In the genomic region with DNA sequence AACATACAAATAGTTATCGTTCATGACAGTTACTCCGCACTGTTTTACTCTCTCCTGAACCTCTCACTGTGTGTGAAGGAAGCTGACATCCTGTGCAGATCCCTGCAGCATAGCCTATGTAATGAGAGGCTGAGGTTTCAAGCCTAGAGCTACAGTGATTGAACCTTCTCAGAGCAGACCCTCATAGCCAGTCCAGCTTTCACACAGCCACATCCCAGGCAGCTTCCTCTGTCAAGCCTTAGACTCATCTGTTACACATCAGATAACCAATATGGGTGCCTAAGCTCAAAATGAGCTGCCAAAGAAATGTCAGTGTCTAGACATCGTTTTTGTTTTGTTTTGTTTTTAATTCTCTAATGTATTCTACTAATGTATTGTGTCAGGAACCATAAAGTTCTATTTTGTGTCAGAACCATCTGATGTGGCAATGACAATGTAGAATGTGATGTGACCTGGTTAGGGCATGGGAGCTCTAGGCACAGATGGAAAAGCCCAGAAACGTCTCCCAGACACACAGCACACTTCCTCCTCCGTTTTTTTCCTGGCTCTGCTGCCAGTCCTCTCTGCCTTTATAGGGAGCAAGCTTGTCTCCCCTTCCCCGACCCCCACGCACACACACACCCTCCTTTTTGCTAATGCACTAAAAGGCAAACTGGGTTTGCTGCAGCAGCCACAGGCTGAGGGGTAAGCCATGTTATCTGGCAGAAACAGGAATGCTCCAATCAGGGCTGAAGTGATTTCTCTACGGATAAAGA, we compare ENCODE assay signal across 24 mouse cellular contexts.
DNase-seq lines count a peak whose midpoint lies in the region; ATAC-seq lines count a peak whose summit lies in the region.
"Had no signal": no experiment of that assay in that cellular context is flagged by ENCODE, and none has a peak within 500 bp of the region (broad histone marks: within the 10 kb centered on the region; RNA-seq: fewer than 3 reads in every experiment).

No protein-coding gene starts in this region.

- 61% methylated on average over 8 of the region's 8 CpGs for WGBS in intestine, embryonic 16.5 days

- no peak overlapping the region for H3K4me2 ChIP-seq in intestine, embryonic 16.5 days (ENCODE audit: low read depth, low read length)
- H3K4me2 ChIP-seq: embryonic facial prominence, embryonic 12.5 days; embryonic facial prominence, embryonic 15.5 days; heart, embryonic 11.5 days; hindbrain, embryonic 13.5 days had no signal

- no peaks in the 10 kb centered on the region for H3K4me1 ChIP-seq in intestine, embryonic 16.5 days (ENCODE audit: control insufficient read depth, insufficient read depth, low read length)
- H3K4me1 ChIP-seq: embryonic facial prominence, embryonic 12.5 days; embryonic facial prominence, embryonic 15.5 days; hindbrain, embryonic 10.5 days; hindbrain, embryonic 13.5 days had no signal

- DNase-seq in frontal cortex, postnatal 14 days (ENCODE audit: low spot score in 2 of 2) = no peak
- DNase-seq in layer of hippocampus, adult 18-20 months (ENCODE audit: low spot score in 2 of 2) = peak; percentile 6 to 51
- no peak for DNase-seq in layer of hippocampus, adult 8-10 months (ENCODE audit: low spot score in 2 of 2)
- DNase-seq in layer of hippocampus, postnatal 36 days = peak; percentile 10 to 20
- DNase-seq in layer of hippocampus, adult 9-10 months (ENCODE audit: low spot score) = no peak
- DNase-seq: adrenal gland, adult 8-10 months; adrenal gland, postnatal 25 days; cerebellum, adult 18-20 months; cerebellum, adult 9-10 months; cerebellum, postnatal 14 days; forebrain, postnatal 0 days; gastrocnemius, postnatal 10 days; gastrocnemius, postnatal 36 days; heart, adult 2 months had no signal

- no peaks in the 10 kb centered on the region for H3K36me3 ChIP-seq in intestine, embryonic 16.5 days (ENCODE audit: control insufficient read depth, insufficient read depth, low read length)
- H3K36me3 ChIP-seq: embryonic facial prominence, embryonic 12.5 days; embryonic facial prominence, embryonic 15.5 days; hindbrain, embryonic 10.5 days; hindbrain, embryonic 13.5 days had no signal

- ATAC-seq in frontal cortex, adult (ENCODE audit: low TSS enrichment) = peak; percentile 82
- no peak for ATAC-seq in intestine, embryonic 16.5 days
- ATAC-seq: activated CD4-positive, CD25-positive, alpha-beta regulatory T cell, adult 4 months; forebrain, embryonic 14.5 days; forebrain, postnatal 0 days; hindbrain, embryonic 16.5 days had no signal

- H3K27me3 ChIP-seq in intestine, embryonic 16.5 days (replicated peaks; ENCODE audit: control insufficient read depth, insufficient read depth, low read length) = no peaks in the 10 kb centered on the region
- H3K27me3 ChIP-seq: embryonic facial prominence, embryonic 12.5 days; embryonic facial prominence, embryonic 15.5 days; hindbrain, embryonic 13.5 days had no signal

- no peak overlapping the region for H3K27ac ChIP-seq in intestine, embryonic 16.5 days (ENCODE audit: low read length)
- H3K27ac ChIP-seq: embryonic facial prominence, embryonic 12.5 days; embryonic facial prominence, embryonic 15.5 days; heart, adult 2 months; hindbrain, embryonic 10.5 days; hindbrain, embryonic 13.5 days had no signal

- H3K9me3 ChIP-seq in intestine, embryonic 16.5 days (ENCODE audit: control insufficient read depth, low read length) = no peaks in the 10 kb centered on the region
- H3K9me3 ChIP-seq: embryonic facial prominence, embryonic 12.5 days; embryonic facial prominence, embryonic 15.5 days; hindbrain, embryonic 10.5 days; hindbrain, embryonic 13.5 days had no signal

- no peak overlapping the region for H3K4me3 ChIP-seq in intestine, embryonic 16.5 days (ENCODE audit: low read length)
- H3K4me3 ChIP-seq: embryonic facial prominence, embryonic 12.5 days; embryonic facial prominence, embryonic 15.5 days; heart, adult 2 months; hindbrain, embryonic 10.5 days; hindbrain, embryonic 13.5 days had no signal

- H3K9ac ChIP-seq in intestine, embryonic 16.5 days (ENCODE audit: low read depth, low read length) = no peak overlapping the region
- H3K9ac ChIP-seq: embryonic facial prominence, embryonic 12.5 days; embryonic facial prominence, embryonic 15.5 days; forebrain, postnatal 0 days; hindbrain, embryonic 13.5 days had no signal

Comparison
In these comparisons a context has a peak if more than half of its experiments do, and no peak if none do; other contexts are left out.
1. DNase-seq: peak in layer of hippocampus, adult 18-20 months (2 of 2) and layer of hippocampus, postnatal 36 days (2 of 2); none in frontal cortex, postnatal 14 days (0 of 2), layer of hippocampus, adult 8-10 months (0 of 2) and layer of hippocampus, adult 9-10 months (single experiment).